Mouse (Mus musculus) thymus, adult 2 months (tissue): ENCODE measurements around the gene Gm29427.

Experiments
- CTCF ChIP-seq: fragments of 200-500 bp; IDR thresholded peaks from 2 replicates; pipeline ENCODE4 v1.5.1; 2012; ENCODE audit warnings: mild to moderate bottlenecking, control low read depth, low read length, moderate library complexity, borderline replicate concordance; ENCODE audit not compliant: control insufficient read depth, poor library complexity, insufficient read depth; ENCODE audit errors: extremely low read depth
- POLR2A ChIP-seq: fragments of 200-500 bp; IDR thresholded peaks from 2 replicates; pipeline ENCODE4 v1.6.1; 2012; ENCODE audit warnings: mild to moderate bottlenecking, low read length, control low read depth, moderate library complexity; ENCODE audit not compliant: control insufficient read depth, poor library complexity, insufficient read depth; ENCODE audit errors: extremely low read depth

DNA sequence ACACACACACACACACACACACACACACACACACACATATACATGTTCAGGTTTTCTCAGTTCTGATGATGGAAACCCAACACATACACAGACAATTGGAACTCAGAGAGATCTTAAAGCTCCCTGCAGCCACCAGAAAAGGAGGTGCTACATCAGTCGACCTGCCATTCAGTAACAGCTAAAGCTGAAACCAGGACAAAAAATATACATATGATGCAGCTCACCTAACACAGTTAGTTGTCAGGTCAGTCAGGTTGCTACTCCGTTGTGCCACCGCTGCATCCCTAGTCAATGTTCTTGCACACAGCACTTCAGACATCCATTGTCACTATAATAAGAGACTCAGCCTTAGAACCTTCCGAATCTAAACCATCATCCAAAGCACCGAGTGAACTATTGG is 29.4 kb upstream of the Gm29427 start:
- no peak for TF ChIP-seq CTCF
- TF ChIP-seq POLR2A, result no peak
